Mouse (Mus musculus): ENCODE measurements around the gene Tas2r134.
A peak's percentile ranks its signal among the peaks of the same experiment; 100 is the strongest.

Tas2r134 gene

GRCm38 (mm10) chr2:51627211-51627610 lies at the start of gene Tas2r134:
TSS of gene Tas2r134 (plus strand) at chr2:51627511.
- no peak for DNase-seq

- DNase-seq = no peak
Measured at GRCm38 (mm10) chr2:51579767-51580166, 47.5 kb upstream of the Tas2r134 start.

DNA sequence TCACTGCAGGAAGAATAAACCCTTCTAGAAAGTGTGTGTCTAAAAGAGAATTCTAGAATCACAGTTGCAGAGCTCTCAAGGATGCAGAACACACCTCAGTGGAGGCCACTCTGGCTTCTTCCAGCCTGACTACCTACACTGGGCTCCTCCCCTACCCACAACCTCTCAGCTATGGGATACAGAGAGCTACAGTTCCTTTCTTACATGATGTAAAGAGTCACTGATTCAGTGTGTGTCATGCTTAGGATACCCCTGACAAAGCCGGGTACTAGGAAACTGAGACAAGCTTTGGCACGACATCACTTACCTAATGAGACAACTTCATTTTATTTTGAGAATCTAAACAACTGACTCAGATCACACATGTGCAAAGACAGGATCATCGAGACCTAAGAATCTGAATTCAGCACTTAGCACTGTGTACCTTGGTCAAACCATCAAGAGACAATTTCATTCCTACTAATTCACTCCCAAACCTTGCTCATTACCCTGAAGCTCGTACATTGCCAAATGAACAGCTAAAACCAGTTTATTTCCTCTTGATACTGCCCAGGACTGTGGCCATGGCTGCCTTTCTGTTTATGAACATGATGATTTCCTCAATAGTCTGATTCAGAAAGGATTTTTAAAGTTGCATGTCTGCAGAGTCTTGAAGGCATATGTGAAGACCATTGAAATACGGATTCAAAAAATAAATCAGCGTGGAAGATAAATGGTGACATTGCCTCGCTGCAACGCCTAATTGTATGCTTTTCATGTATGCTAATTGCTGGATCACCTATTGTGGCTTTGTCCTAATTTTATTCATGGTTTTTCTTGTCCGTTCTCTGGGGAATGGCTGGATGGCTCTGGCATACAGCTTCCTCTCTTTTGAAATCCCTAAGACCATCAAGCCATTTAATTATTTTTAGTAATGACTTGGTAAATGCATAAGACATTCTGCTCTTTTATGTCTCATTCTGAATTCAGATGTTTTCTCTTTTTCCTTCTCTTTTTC lies 43.0 kb upstream of the Tas2r134 start:
- no peak for DNase-seq

DNA sequence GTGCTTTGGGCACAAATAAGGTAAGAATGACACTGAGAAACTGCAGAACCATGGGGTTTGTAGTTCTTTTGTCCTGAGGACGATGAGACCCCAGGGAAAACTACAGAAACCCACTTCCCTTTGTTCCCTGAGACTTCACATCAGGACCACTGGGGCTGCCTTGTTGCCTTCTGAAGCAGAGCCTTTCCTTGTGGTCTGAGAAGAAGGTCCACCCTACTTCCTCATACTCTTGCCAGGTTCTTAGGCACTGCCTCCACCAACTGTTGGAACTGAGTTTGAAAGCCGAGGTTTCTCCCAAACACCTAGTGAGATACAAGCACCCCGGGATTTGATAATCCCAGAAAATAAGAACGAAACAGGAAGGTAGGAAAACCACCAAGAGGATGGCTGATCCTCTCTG lies 39.0 kb upstream of the Tas2r134 start:
- no peak for DNase-seq

- DNase-seq = no peak
Measured at GRCm38 (mm10) chr2:51588895-51589294, 38.4 kb upstream of the Tas2r134 start.

DNA sequence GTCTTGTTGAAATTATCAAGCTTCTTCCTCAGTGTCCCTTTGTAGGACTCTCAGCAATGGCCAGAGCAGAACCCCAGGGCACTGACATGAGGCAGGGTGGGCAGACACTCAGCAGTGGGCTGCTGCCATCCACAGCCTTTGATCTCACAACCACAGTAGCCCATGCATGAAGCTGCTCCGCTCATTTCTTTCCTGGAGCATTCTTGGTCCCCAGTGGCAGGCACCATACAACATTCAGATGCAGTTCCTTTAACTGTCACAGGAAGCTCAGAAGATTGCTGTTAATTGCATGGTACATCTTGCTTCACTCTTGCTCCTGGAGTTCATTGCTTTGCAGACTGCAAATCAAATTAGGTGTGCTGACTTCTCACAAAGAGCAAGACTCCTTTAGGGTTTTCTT lies 37.7 kb upstream of the Tas2r134 start:
- no peak for DNase-seq

GRCm38 (mm10) chr2:51590308-51590707 lies 37.0 kb upstream of the Tas2r134 start:
- DNase-seq = no peak

DNA sequence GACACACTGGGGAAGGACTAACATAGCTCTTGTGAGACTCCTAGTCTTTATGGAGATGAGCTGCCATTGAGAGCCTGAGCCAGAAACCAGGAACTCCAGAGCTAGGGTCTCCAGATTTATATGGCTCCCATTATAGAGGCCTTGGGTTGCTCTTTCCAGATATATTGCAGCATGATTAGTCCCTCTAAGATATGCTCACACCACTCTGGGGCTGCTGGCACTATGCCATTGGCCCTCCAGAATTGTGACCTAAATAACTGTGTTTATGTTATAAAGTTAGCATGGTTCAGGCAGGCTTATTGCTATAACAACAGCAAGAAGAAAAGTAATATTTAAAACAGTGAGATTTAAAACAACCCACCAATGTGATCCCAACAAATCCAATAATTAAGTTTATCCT lies 35.2 kb upstream of the Tas2r134 start:
- no peak for DNase-seq

- DNase-seq = no peak
Measured at GRCm38 (mm10) chr2:51599473-51600201, 27.7 kb upstream of the Tas2r134 start.

DNA sequence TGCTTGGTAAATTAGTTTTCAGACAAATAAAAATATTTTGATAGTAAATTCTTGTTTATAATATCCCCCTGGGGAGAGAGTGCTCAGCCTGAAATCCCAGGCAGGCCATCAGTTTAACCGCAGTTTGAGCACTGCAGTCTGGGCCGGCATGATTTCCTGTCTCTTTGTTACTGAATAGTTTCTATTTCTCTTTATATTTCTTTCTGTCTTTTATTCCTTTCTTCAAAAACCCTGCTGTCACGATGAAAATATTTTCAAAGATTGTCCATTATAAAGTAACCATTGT lies 27.2 kb upstream of the Tas2r134 start:
- DNase-seq = no peak

DNA sequence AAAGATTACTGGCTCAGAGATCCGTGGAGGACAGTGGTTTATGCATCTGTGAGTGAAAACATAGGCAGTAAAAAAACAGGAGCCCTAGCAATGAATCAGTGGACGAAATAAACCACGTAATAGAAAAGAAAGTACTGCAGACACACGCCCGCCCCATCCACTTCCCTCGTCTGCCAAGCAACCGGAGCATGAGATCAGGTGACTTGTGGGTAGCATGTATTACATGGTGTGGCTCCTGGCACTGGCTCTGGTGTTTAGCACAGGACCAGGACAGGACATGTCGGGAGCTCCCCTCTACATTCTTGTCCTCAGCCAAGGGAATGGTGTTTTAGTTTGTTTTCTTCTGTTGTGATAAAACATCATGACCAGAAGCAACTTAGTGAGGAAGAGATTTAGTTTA lies 26.4 kb upstream of the Tas2r134 start:
- DNase-seq = no peak

DNA sequence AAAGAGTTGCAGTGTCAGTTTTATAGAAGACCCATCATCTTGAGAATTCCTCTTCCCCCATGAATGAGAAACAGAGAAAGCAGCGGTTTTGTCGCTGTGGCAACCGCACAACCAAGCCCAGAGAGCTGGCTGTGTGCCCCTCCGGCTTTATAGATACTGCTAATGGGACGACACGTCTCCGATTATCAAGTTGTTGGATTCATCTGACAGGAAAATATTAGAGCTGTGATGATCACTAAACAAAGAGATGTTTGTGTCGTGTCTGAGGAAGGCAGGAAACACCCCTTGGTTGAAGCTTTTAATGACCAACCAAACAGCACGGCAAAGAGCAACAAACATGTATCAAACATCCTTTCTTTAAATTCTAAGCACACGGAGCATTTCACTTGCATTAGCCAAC lies 17.0 kb upstream of the Tas2r134 start:
- DNase-seq = peak; percentile 61

GRCm38 (mm10) chr2:51610897-51611296 lies 16.4 kb upstream of the Tas2r134 start:
- DNase-seq = no peak

- DNase-seq = no peak
Measured at GRCm38 (mm10) chr2:51613716-51614115, 13.6 kb upstream of the Tas2r134 start.

GRCm38 (mm10) chr2:51621931-51622330 lies 5.4 kb upstream of the Tas2r134 start:
- no peak for DNase-seq

DNA sequence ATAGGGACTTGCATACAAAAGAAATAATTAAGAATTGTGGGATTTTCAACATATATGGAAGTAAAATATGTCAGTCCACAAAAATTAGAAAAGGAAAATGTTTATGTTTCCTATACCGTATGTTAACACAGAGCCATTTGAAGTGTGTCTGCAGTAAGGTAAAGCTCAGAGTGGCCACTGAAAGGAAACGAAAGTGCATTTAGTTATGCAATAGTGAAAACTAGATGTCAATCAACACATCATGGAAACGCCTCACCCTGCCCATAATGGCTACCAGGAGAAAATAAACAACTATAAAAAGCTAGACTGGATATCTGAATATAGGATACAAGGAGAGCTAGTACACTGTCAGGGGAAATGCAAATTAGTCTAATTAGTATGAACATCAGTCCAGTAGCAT lies 1.3 kb upstream of the Tas2r134 start:
- DNase-seq = no peak

GRCm38 (mm10) chr2:51631428-51631827 lies 4.1 kb downstream of the Tas2r134 start:
- DNase-seq = no peak

DNA sequence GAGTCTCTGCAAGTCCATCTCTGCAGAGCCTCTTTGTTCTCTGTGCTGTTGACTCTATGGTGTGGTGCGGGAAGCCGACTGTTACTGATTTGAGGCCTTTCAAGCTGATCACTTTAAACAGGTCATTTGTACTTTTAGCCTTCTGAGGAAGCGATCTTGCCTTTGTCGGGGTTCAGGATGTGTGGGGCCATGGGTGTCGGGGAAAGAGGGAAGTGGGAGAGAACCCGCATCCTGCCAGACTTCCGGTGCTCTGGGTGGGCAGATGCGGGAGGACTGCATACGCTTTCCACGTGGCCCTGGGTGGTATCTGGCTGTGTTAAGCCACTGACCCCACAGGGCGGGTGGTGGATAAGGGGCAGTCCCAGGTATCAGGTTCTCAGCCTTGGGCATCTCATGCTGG lies 10.4 kb downstream of the Tas2r134 start:
- no peak for DNase-seq

DNA sequence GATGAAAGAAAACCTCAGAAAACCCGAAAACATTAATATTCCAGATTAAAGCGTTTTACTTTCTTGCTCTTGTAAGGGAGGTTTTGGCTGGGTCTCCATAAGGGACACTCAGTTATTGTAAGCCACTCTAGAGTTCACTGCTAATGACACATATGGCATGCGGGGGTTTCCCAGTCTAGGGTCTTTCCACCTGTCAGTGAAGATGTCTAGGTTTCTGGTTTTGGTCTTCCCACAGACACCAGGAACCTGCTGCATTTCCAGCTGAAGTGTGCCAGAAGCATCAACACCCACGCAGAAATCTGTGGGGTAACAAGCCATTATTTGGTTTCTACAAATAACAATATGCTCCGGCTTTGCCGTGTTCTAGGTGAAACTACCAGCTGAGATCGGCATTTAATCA lies 14.3 kb downstream of the Tas2r134 start:
- no peak for DNase-seq

- DNase-seq = peak; percentile 9
Measured at GRCm38 (mm10) chr2:51643244-51644139, 16.2 kb downstream of the Tas2r134 start.

GRCm38 (mm10) chr2:51647972-51648371 lies 20.7 kb downstream of the Tas2r134 start:
- no peak for DNase-seq

DNA sequence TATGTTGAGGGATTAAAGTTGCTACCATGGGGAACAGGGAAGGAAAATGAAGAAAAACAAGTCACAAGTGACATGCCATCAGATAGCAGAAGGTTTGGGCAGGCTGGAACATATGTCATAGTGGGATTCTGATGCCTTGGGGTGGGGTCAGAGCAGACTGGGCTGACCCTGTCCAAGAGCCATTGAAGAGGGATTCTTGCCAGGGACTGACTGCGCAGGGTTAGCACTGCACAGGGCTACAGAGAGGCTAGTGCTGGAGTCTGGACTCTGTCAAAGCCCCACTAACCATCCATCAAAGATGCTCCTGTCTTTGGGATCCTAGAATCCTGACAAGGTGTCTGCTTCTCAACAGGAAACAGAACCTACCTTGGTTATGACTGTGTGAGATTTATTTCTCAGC lies 22.6 kb downstream of the Tas2r134 start:
- DNase-seq = no peak

- DNase-seq = no peak
Measured at GRCm38 (mm10) chr2:51652086-51652485, 24.8 kb downstream of the Tas2r134 start.
